ENCODE assay signal across 30 mouse cellular contexts in genomic region chr19:29384994-29385393, GRCm38 (mm10). TPM values are rescaled to one million over a fixed set of nuclear protein-coding genes. Genes with fewer than 3 reads are reported as not detected.
DNase-seq lines count a peak whose midpoint lies in the region; ATAC-seq and TF ChIP-seq lines count a peak whose summit lies in the region.
"Had no signal": no experiment of that assay in that cellular context is flagged by ENCODE, and none has a peak within 500 bp of the region (broad histone marks: within the 10 kb centered on the region; RNA-seq: fewer than 3 reads in every experiment).

No protein-coding gene starts in this region.

- ATAC-seq in G1E (ENCODE audit: extremely low read depth, insufficient number of reproducible peaks, low FRiP score, poor library complexity, severe bottlenecking): peak; percentile 66
- 0 out of 2 replicates have a peak, but pooled peaks have one; percentile 14 for ATAC-seq in erythroid progenitor cell, adult 5-6 weeks (replicated peaks; ENCODE audit: low FRiP score, poor library complexity, severe bottlenecking)
- ATAC-seq in neutrophil, adult 5-6 weeks (ENCODE audit: extremely low read depth, insufficient number of reproducible peaks, low FRiP score, poor library complexity, severe bottlenecking): peak; percentile 61
- ATAC-seq: forebrain, embryonic 16.5 days; hindbrain, embryonic 16.5 days had no signal

- peak; percentile 64 for DNase-seq in urinary bladder, postnatal 14 days (ENCODE audit: low spot score)
- no peak for DNase-seq in urinary bladder, postnatal 10 days (ENCODE audit: low spot score)
- DNase-seq in G1E (ENCODE audit: low spot score): no peak
- no peak for DNase-seq in spleen, postnatal 10 days (ENCODE audit: low spot score in 2 of 2)
- no peak for DNase-seq in gastrocnemius, adult 18-20 months (ENCODE audit: low spot score)
- no peak for DNase-seq in thymus, postnatal 0 days (ENCODE audit: low spot score)
- DNase-seq: adrenal gland, postnatal 10 days; cerebellum, adult 11 months; cerebellum, postnatal 14 days; embryo, embryonic 11 days; gastrocnemius, adult 2 months; heart, adult 11 months; heart, postnatal 36 days; kidney, adult 11 months; left cerebral cortex, postnatal 4 days; liver; lung, adult 18-20 months; spleen, adult 18-20 months; thymus, adult 2 months had no signal

- no peaks in the 10 kb centered on the region for H3K9me3 ChIP-seq in G1E (replicated peaks)
- H3K9me3 ChIP-seq: neural tube, embryonic 13.5 days had no signal

- no peaks in the 10 kb centered on the region for H3K27me3 ChIP-seq in G1E (ENCODE audit: insufficient read depth, low read length)
- H3K27me3 ChIP-seq: neural tube, embryonic 13.5 days had no signal

- peaks cover 36% of the 10 kb centered on the region for H3K4me1 ChIP-seq in G1E (ENCODE audit: insufficient read depth, low read depth, low read length)
- H3K4me1 ChIP-seq: neural tube, embryonic 13.5 days had no signal

- H3K4me3 ChIP-seq in G1E (ENCODE audit: low read depth, low read length): no peak overlapping the region
- H3K4me3 ChIP-seq: gastrocnemius, adult 2 months; layer of hippocampus, adult 2 months; neural tube, embryonic 13.5 days had no signal

- TF ChIP-seq CTCF in G1E (IDR thresholded peaks at IDR 0.05; ENCODE audit: low read depth, low read length): no peak

- peaks cover 73% of the 10 kb centered on the region for H3K36me3 ChIP-seq in G1E (replicated peaks)
- H3K36me3 ChIP-seq: neural tube, embryonic 13.5 days had no signal

RNA-seq across cellular contexts. Expression of gene Cd274, which starts 17.7 kb away (rescaled TPM):
- total RNA-seq in G1E (2014; fragmentation: Nextera tagmentation) (15.1 and 18.4 TPM in 2 replicates), G1E (2017) (37.1 and 40.8 TPM in 2 replicates)
- 0.29 and 0.56 TPM in 2 replicates for polyA plus RNA-seq in G1E (2012)
- 2.9 and 3.8 TPM in 2 replicates for total RNA-seq in erythroid progenitor cell, adult 5-6 weeks (2015; ENCODE audit: low replicate concordance)
- total RNA-seq in erythroid progenitor cell, adult 5-6 weeks (2017; ENCODE audit: low replicate concordance): 1.4 and 1.7 TPM in 2 replicates
- 39.5 and 42.1 TPM in 2 replicates for total RNA-seq in neutrophil, adult 5-6 weeks (2017)
- 1 to 10 TPM in 1 of 2 experiments, under 1 TPM in 1; 0.43 to 2.5 TPM for total RNA-seq in gastrocnemius, adult 18-20 months (2021)
- polyA plus RNA-seq in thymus, postnatal 0 days (2015; fragmentation: Nextera tagmentation; extraction: Ambion mirVana): 11.3 and 12.0 TPM in 2 replicates

RNA-seq across cellular contexts. Expression of gene Plgrkt, which starts 17.8 kb away (rescaled TPM):
- total RNA-seq in G1E (2014; fragmentation: Nextera tagmentation) (179 and 190 TPM in 2 replicates), G1E (2017) (439 and 475 TPM in 2 replicates)
- 38.2 and 39.8 TPM in 2 replicates for polyA plus RNA-seq in G1E (2012)
- total RNA-seq in erythroid progenitor cell, adult 5-6 weeks (2015; ENCODE audit: low replicate concordance): 41.4 and 41.9 TPM in 2 replicates
- total RNA-seq in erythroid progenitor cell, adult 5-6 weeks (2017; ENCODE audit: low replicate concordance): 6.6 and 15.0 TPM in 2 replicates
- 158 and 160 TPM in 2 replicates for total RNA-seq in neutrophil, adult 5-6 weeks (2017)
- 10 to 100 TPM; 18.8 to 20.4 TPM for total RNA-seq in gastrocnemius, adult 18-20 months (2021)
- 308 and 317 TPM in 2 replicates for polyA plus RNA-seq in thymus, postnatal 0 days (2015; fragmentation: Nextera tagmentation; extraction: Ambion mirVana)

RNA-seq across cellular contexts. Expression of gene Pdcd1lg2, which starts 25.7 kb away (rescaled TPM):
- total RNA-seq in G1E (2014; fragmentation: Nextera tagmentation): 2.0 and 2.5 TPM in 2 replicates
- 8.8 and 10.5 TPM in 2 replicates for total RNA-seq in G1E (2017)
- 0.10 and 0.16 TPM in 2 replicates for polyA plus RNA-seq in G1E (2012)
- total RNA-seq in erythroid progenitor cell, adult 5-6 weeks (2015; ENCODE audit: low replicate concordance): 4.0 TPM in 1 of 2 replicates, not detected in the other
- total RNA-seq in erythroid progenitor cell, adult 5-6 weeks (2017; ENCODE audit: low replicate concordance): 1.0 TPM in 1 of 2 replicates, not detected in the other
- 5.8 and 5.9 TPM in 2 replicates for total RNA-seq in neutrophil, adult 5-6 weeks (2017)
- total RNA-seq in gastrocnemius, adult 18-20 months (2021): not detected
- 4.6 and 4.9 TPM in 2 replicates for polyA plus RNA-seq in thymus, postnatal 0 days (2015; fragmentation: Nextera tagmentation; extraction: Ambion mirVana)
- total RNA-seq: adrenal gland, postnatal 10 days; gastrocnemius, adult 2 months; heart, postnatal 36 days; layer of hippocampus, adult 2 months had no signal
- polyA plus RNA-seq: embryonic facial prominence, embryonic 14.5 days; forebrain, embryonic 16.5 days; heart, embryonic 14.5 days; kidney, postnatal 0 days; midbrain, embryonic 11.5 days; neural tube, embryonic 13.5 days; stomach, embryonic 14.5 days had no signal

RNA-seq across cellular contexts. Expression of gene Rln1, which starts 50.5 kb away (rescaled TPM):
- total RNA-seq in G1E (2014; fragmentation: Nextera tagmentation): not detected in 2 replicates
- total RNA-seq in G1E (2017): 0.06 and 0.11 TPM in 2 replicates
- not detected in 2 replicates for polyA plus RNA-seq in G1E (2012)
- total RNA-seq in erythroid progenitor cell, adult 5-6 weeks (2015; ENCODE audit: low replicate concordance): not detected in 2 replicates
- not detected in 2 replicates for total RNA-seq in erythroid progenitor cell, adult 5-6 weeks (2017; ENCODE audit: low replicate concordance)
- 0.12 TPM in 1 of 2 replicates, not detected in the other for total RNA-seq in neutrophil, adult 5-6 weeks (2017)
- not detected for total RNA-seq in gastrocnemius, adult 18-20 months (2021)
- 0.51 and 0.59 TPM in 2 replicates for polyA plus RNA-seq in thymus, postnatal 0 days (2015; fragmentation: Nextera tagmentation; extraction: Ambion mirVana)
- total RNA-seq: adrenal gland, postnatal 10 days; gastrocnemius, adult 2 months; heart, postnatal 36 days had no signal
- polyA plus RNA-seq: stomach, embryonic 14.5 days had no signal

RNA-seq across cellular contexts. Expression of gene Insl6, which starts 59.8 kb away (rescaled TPM):
- 1.1 TPM in 1 of 2 replicates, not detected in the other for total RNA-seq in G1E (2014; fragmentation: Nextera tagmentation)
- total RNA-seq in G1E (2017): 4.2 and 4.8 TPM in 2 replicates
- polyA plus RNA-seq in G1E (2012): 0.17 and 0.35 TPM in 2 replicates
- total RNA-seq in erythroid progenitor cell, adult 5-6 weeks (2015; ENCODE audit: low replicate concordance): 3.4 TPM in 1 of 2 replicates, not detected in the other
- total RNA-seq in erythroid progenitor cell, adult 5-6 weeks (2017; ENCODE audit: low replicate concordance): 6.9 TPM in 1 of 2 replicates, not detected in the other
- 6.2 and 7.5 TPM in 2 replicates for total RNA-seq in neutrophil, adult 5-6 weeks (2017)
- not detected for total RNA-seq in gastrocnemius, adult 18-20 months (2021)
- polyA plus RNA-seq in thymus, postnatal 0 days (2015; fragmentation: Nextera tagmentation; extraction: Ambion mirVana): 13.5 and 15.1 TPM in 2 replicates
- total RNA-seq: gastrocnemius, adult 2 months; heart, postnatal 36 days; left cerebral cortex, postnatal 4 days had no signal

Comparison
In these comparisons a context has a peak if more than half of its experiments do, and no peak if none do; other contexts are left out.
1. ATAC-seq: peak in every context shown above with its lines; median percentile 66 in G1E; 61 in neutrophil, adult 5-6 weeks; 14 in erythroid progenitor cell, adult 5-6 weeks.